Mouse (Mus musculus) cerebellum, adult 8-10 months (tissue): ENCODE results near the gene Rimbp3.
"Not testable (repeated sequence)": the region's sequence is repeated elsewhere in the genome, so short reads cannot be mapped to it uniquely, and the experiment has no call there.

ENCODE experiments used
- DNase-seq: peaks from one replicate; pipeline ENCODE4 v3.0.0; 2022

Rimbp3 gene

DNA sequence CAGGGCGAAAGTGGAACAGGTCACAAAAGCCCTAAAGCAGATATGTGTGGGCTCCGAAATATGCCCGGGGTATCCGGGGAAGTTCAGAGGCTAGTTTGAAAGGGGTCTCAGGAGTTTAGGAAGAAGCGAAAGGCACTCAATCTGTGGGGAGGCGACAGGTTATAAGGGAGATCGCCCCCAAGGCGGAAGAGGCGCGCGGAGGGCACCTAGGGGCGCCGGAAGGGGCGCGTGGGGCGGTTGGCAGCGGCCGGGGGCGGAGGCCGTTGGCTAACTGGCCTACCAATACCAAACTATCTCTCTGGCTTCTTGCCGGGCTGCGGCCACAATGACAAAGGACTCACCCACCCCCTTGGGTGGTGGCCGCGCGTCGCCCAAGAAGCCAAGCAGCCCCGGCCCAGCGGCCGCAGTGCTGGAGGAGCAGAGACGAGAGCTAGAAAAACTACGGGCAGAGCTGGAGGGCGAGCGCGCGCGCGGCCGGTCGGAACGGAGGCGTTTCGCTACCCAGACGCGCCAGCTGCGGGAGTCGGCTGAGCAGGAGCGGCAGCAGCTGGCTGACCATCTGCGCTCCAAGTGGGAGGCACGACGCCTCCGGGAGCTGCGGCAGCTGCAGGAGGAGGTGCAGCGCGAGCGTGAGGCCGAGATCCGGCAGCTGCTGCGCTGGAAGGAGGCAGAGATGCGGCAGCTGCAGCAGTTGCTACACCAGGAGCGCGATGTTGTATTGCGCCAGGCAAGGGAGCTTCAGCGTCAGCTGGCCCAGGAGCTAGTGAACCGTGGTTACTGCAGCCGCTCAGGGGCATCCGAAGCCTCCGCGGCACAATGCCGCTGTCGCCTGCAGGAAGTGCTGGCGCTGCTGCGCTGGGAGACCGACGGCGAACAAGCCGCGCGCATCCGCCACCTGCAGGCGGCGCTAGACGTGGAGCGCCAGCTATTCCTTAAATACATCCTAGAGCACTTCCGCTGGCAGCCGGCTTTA lies at the start of gene Rimbp3:
TSS of gene Rimbp3 (plus strand) at position 215 of the 973 bp plus-strand sequence.
- peak; percentile 75 for DNase-seq

DNA sequence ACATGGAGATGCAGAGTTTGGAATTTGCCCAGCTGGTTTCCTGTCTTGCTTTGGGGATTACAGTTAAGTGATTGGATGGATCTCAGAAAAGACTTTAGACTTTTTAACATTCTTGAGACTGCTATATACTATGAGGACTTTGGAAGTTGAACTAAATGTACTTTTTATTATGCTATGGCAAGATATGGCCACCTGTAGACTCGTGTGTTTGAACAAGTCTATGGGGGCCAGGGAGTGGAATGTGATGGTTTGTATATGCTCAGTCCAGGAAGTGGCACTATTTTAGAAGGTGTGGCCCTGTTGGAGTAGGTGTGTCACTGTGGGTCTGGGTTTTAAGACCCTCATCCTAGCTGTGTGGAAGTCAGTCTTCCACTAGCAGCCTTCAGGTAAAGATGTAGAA lies 42.9 kb upstream of the Rimbp3 start:
- not testable (repeated sequence) for DNase-seq

DNA sequence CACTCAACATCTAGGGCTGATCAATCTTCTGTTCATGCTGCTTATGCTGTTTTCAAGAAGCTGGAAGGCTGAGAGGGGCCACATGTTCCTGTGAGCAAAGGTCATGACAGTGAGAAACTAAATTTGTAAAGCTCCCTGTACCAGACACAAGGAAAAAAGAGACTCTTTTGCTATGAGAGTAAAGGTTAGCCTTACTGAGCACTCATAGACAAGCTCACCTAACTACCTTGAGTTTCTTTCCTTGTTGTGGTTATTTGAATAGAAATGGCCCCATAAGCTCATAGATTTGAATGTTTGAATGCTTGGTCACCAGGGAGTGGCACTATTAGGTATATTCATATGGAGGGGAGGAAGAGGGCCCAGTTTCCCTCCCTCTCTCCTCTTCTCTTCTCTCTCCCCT lies 41.2 kb upstream of the Rimbp3 start:
- no peak for DNase-seq

- no peak for DNase-seq
Measured at GRCm38 (mm10) chr16:17168049-17168448, 40.4 kb upstream of the Rimbp3 start.

DNA sequence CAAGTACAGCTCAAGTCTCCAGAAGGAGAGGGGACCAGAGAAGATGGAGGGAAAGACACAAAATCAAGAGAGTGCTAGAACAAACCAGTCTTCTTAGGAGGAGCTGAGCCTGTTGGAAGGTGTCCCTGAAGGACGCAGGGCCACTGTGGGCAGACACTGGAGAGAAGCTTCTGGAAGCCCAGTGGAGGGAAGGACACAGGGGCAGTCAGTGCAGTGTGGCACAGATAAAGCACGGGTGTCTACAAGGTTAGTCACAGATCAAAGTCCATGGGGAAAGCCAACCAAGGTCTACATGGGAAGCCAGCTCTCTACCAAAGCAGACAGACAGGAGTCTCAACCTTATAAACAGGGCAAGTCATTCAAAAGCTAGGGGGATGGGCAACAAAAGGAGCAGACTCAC lies 32.6 kb upstream of the Rimbp3 start:
- no peak for DNase-seq

GRCm38 (mm10) chr16:17177623-17178170 lies 30.7 kb upstream of the Rimbp3 start:
- DNase-seq = no peak

GRCm38 (mm10) chr16:17179706-17180105 lies 28.7 kb upstream of the Rimbp3 start:
- DNase-seq = no peak

- DNase-seq = no peak
Measured at GRCm38 (mm10) chr16:17181382-17181781, 27.0 kb upstream of the Rimbp3 start.

DNA sequence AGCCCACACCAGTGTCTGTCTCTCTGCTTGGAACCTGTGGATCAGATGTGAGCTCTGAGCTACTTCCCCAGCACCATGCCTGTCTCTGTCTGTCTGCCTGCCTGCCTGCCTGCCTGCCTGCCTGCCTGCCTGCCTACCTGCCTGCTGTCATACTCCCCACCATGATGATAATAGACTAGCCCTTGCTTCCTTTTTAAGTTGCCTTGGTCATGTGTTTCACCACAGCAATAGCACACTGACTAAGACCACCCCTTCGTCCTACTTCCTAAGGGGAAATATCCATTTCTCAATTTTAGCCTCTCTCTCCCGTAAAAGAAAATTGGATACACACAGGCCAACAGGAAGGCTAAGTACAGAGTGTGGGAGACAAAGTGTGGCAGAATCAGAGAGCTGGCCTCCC lies 26.3 kb upstream of the Rimbp3 start:
- DNase-seq = no peak

DNA sequence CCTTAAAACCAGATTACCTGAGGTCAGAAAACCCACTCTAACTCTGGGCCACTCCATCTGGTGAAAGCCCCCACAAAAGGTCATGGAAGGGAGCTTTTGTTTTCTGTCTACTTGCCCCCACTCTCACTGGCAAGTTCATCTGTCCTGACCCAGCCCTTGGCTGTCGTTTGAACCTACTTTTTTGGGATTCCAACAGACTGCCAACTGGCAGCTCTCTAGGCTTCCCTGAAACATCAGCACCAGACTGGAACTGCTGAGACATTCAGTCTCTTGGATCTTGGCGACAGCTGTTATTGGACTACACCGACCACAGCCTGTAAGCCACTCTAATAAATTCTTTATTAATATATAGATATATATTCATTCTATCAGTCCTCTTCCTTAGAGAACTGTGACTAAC lies 25.4 kb upstream of the Rimbp3 start:
- no peak for DNase-seq

DNA sequence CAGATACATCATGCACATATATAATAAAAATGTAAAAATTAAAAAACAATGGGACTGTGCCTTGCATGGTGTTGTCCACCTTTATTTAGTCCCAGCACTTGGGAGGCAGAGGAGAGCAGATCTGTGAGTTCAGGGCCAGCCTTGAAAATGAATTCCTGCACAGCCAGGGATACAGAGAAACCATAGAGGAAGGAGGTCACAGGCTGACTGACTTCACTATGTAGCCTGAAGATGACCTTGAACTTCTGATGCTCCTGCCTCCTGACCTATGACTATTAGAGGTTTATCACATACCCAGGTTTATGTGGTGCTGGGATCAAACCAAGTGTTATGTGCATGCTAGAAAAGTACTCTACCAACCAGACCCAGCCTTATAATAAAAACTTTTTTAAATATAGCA lies 22.9 kb upstream of the Rimbp3 start:
- DNase-seq = no peak

DNA sequence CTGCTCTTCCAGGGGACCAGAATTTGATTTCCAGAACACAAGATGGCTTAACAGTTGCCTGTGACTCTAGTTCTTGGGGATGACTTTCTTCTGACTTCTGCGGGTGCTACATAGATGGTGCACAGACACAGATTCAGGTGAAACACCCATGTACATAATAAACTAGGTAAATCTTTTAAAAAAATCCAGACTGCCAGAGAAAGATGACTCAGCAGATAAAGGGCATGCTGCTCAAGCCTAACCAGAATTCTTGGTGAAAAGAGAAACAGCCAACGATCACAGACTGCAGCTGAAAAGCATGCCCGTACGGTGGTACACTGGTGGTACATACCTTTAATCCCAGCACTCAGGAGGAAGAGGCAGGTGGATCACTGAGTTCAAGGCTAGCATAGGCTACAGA lies 14.6 kb upstream of the Rimbp3 start:
- DNase-seq = no peak

- DNase-seq = no peak
Measured at GRCm38 (mm10) chr16:17200121-17200952, 8.1 kb upstream of the Rimbp3 start.

DNA sequence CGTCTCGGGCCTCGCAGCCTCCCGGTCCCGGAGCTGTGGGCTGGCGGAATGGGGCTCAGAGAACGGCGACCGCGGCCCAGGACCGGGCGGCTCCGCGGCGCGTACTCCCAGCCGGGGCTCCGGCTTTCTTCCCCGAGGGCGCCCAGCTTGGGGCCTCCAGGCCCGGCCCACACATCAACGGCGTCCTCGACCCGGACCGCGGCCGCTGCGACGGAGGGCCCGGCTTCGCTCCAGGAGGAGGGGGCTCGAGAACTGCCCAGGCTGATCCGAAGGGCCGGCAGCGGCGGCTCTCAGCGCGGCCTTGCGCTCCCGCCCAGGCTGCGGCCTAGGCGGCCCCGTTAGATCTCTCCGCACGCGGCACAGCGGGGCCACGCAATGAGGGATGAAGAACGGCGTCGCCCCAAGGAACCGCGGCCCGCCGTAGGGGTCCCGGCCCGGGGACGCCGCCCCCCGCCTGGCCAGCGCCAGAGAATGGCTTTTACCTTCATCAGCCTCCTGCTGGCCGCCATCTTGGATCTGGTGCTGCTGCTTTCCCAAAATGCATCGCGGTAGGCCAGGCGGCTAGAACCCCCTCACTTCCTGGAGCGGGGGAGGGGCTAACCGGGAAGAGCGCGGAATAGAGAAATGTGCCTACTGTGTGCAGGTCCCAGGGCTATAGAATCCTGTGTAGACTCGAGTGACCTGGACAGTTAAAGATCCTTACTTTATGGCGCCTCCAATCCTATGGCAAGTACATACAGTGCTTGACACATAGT lies 7.3 kb upstream of the Rimbp3 start:
- DNase-seq = peak; percentile 80

- no peak for DNase-seq
Measured at GRCm38 (mm10) chr16:17201977-17202376, 6.4 kb upstream of the Rimbp3 start.

DNA sequence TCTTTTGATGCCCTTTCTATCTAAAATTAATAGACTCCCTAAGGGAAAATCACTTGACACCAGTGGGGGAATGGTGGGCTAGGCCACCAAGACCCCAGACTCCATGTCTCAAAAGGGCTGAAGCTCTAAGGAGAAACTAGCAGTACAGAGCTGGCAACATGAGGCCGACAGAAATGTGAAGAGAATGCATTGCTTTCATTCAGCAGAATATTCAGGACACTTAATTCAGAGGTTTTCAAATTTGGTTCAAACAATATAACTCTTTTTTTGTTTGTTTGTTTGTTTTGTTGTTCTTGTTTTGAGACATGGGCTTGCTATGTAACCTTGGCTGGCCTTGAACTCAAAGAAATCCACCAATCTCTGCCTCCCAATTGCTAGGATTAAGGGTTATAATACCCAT lies 5.9 kb upstream of the Rimbp3 start, which contains the start of gene Ube2l3:
TSS of gene Ube2l3 (minus strand) at position 101 of the 400 bp plus-strand sequence.
- DNase-seq = no peak

GRCm38 (mm10) chr16:17204990-17205389 lies 3.4 kb upstream of the Rimbp3 start:
- DNase-seq = peak; percentile 21

GRCm38 (mm10) chr16:17209404-17209960 lies 1.1 kb downstream of the Rimbp3 start:
- no peak for DNase-seq

DNA sequence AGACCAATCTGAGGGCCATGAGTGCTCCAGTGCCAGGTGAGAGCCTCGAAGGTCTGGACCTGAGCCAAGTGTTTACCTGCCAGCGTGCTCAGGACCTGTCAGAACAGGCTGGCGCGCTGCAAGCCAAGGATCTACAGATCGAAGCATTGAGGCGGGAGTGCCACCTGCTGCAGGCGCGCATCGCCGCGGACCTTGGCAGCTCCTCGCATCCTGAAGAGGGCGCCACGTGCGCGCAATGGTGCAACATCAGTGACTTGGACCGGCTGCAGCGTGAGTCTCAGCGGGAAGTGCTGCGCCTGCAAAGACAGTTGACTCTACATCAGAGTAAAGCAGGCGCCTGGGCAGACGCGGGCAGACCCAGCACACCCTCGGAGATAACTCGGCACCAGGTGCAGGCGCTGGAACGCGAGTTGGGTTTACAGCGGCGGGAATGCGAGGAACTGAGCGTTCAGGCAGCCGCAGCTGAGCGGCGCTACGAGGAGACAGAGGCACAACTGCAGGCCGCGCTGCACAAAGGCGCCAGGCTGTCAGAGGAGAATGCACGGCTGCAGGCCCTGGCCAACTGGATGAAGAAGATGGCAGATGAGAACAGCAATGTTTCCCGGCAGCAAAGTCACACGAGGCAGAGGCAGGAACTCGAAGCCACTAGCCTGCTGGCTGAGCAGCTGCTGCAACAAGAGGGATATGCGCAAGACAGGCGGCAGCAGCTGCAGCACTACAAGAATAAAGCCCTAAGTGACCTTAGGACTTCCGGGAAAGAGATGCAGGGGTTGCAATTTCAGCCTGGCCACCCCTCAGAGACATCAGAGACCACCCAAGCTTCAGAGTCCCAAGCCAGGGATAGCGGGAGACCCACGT lies 1.8 kb downstream of the Rimbp3 start:
- peak; percentile 86 for DNase-seq

DNA sequence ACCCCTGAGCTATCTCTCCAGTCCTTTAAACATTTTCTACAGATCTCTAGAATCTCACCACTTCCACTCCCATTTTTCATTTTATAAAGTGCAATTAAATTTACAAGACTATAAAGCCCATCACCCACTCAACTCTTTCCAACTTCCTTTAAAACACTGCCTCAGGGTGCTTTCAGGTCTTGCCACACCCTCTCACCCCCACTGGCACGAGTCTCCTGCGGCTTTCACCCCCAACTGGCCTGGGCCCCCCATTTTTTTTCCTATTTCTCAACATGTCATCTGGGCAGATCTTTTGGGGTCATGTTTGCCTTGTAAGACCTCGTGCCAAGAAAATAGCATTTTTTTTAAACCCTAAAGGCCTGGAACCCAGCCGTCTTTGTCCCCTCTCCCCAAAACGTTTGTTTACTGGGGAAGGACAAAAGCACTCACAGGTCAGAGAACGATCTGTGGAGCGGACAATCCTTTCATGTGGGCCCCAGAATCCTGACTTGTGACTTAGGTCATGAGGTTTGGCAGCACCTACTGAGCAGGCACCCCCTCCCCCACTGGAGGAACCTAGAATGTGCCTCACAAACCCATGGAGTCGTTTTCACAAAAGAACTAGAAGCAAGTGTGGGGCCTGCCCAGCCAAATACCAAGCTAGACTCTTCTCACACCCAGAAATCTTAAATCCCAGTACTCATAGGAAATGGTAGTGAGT lies 8.7 kb downstream of the Rimbp3 start:
- DNase-seq = no peak
